Mouse (Mus musculus): ENCODE data around the gene Gss.

GRCm38 (mm10) chr2:155595516-155595915 is 2.9 kb upstream of the Gss start:
- TF ChIP-seq CTCF (IDR thresholded peaks at IDR 0.05; ENCODE audit: borderline replicate concordance, extremely low read depth, insufficient read depth, insufficient read length) (no peak), POLR2A (IDR thresholded peaks at IDR 0.05; ENCODE audit: borderline replicate concordance, extremely low read depth, insufficient read depth, insufficient read length, poor library complexity, severe bottlenecking) (no peak)

Measured in brain, embryonic 14.5 days (tissue).